Mouse (Mus musculus) heart, postnatal 0 days (tissue): ENCODE data around the gene Mrtfa.

Experiments used
- CTCF ChIP-seq: IDR thresholded peaks from 2 replicates; pipeline ENCODE4 v1.5.1; 2016; ENCODE audit warnings: antibody characterized with exemption, control low read depth, low read depth
- EP300 ChIP-seq: IDR thresholded peaks from 2 replicates; pipeline ENCODE4 v1.6.1; 2016; ENCODE audit warnings: antibody characterized with exemption, low read depth

GRCm38 (mm10) chr15:81158517-81159120 is 31.9 kb downstream of the Mrtfa start:
- TF ChIP-seq CTCF (peak; percentile 36; the same call in 1 of the 2 replicates), EP300 (no peak)
